Mouse (Mus musculus): ENCODE data around the gene Hc. TPM values are rescaled to one million over a fixed set of nuclear protein-coding genes. Genes with fewer than 3 reads are reported as not detected.

Gene Hc
- polyA plus RNA-seq, 2 experiments: 0.33 TPM; not detected in 1

GRCm38 (mm10) chr2:34948622-34949021 is 112.6 kb downstream of the Hc start:
- H3K27me3 ChIP-seq (ENCODE audit: control insufficient read depth, insufficient read depth, low read length): no peaks in the 10 kb centered on the region
- no peak for DNase-seq (ENCODE audit: low spot score)
- 24% methylated on average over 2 of the region's 2 CpGs for WGBS
- no peaks in the 10 kb centered on the region for H3K36me3 ChIP-seq (ENCODE audit: control insufficient read depth, insufficient read depth, low read length)
- no peak for TF ChIP-seq POLR2A (IDR thresholded peaks at IDR 0.05; ENCODE audit: borderline replicate concordance, extremely low read depth, insufficient read depth, insufficient read length)
- H3K4me3 ChIP-seq (replicated peaks; ENCODE audit: low read length): no peak overlapping the region
- 0 out of 2 replicates have a peak, but pooled peaks cover 3% of the 10 kb centered on the region for H3K4me1 ChIP-seq (ENCODE audit: control insufficient read depth, insufficient read depth, low read length)
- no peak overlapping the region for H3K4me2 ChIP-seq (replicated peaks; ENCODE audit: low read depth, low read length, severe bottlenecking)
- H3K9ac ChIP-seq (ENCODE audit: low read depth, low read length, severe bottlenecking): no peak overlapping the region
- no peak overlapping the region for H3K27ac ChIP-seq (replicated peaks; ENCODE audit: low read depth, low read length)
- H3K9me3 ChIP-seq (ENCODE audit: control insufficient read depth, low read length): no peaks in the 10 kb centered on the region
- ATAC-seq (ENCODE audit: low FRiP score, low read depth): no peak

DNA sequence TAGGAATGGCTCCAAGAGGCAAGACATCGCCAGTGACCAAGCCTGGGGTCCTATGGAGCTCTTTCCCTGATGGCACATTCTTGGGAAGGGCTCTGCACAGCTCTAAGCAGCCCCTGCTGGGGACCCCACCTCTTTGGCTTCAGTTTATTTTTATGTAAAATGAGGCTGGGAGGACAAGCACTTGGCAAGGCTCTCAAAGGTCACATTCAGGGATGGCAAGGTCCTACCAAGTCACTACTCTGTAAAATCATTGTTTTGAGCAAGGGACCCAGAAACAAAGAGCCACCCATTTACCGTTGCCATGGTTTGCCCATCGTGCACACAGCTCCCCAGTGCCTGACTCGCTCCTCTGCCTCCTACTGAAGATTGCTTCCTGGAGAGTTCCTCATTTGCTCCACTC is 115.2 kb downstream of the Hc start:
- WGBS: 59% methylated on average over 4 of the region's 4 CpGs
- no peaks in the 10 kb centered on the region for H3K36me3 ChIP-seq (ENCODE audit: control insufficient read depth, insufficient read depth, low read length)
- H3K27ac ChIP-seq (replicated peaks; ENCODE audit: low read depth, low read length): no peak overlapping the region
- DNase-seq (ENCODE audit: low spot score): no peak
- H3K4me1 ChIP-seq (ENCODE audit: control insufficient read depth, insufficient read depth, low read length): peaks cover 7% of the 10 kb centered on the region; the same call in 1 of the 2 replicates
- TF ChIP-seq POLR2A (IDR thresholded peaks at IDR 0.05; ENCODE audit: borderline replicate concordance, extremely low read depth, insufficient read depth, insufficient read length): no peak
- H3K4me2 ChIP-seq (replicated peaks; ENCODE audit: low read depth, low read length, severe bottlenecking): no peak overlapping the region
- H3K9me3 ChIP-seq (ENCODE audit: control insufficient read depth, low read length): no peaks in the 10 kb centered on the region
- H3K4me3 ChIP-seq (replicated peaks; ENCODE audit: low read length): no peak overlapping the region
- no peak for ATAC-seq (ENCODE audit: low FRiP score, low read depth)
- no peaks in the 10 kb centered on the region; the same call in 1 of the 2 replicates for H3K27me3 ChIP-seq (ENCODE audit: control insufficient read depth, insufficient read depth, low read length)
- no peak overlapping the region for H3K9ac ChIP-seq (ENCODE audit: low read depth, low read length, severe bottlenecking)

DNA sequence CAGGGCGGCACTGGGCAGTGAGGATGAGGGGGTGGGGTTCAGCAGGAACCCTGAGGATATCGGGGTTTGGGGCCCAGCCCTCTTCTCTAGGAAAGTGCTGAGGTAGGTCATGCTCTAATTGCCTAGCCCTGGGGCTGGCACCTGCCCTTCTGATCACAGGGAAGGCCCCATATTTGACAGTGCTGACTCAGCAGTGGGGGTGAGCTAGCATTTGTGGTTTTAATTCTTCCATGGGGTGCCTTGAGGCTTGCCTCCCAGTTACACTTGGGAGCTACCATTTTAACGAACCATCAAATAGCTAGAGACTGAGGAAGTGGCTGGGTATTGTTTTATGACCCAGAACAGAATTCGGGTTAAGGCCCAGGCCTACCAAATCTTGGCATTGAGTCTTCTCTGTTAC is 115.7 kb downstream of the Hc start:
- Histone ChIP-seq H3K9ac (ENCODE audit: low read depth, low read length, severe bottlenecking) (no peak overlapping the region), H3K36me3 (ENCODE audit: control insufficient read depth, insufficient read depth, low read length) (no peaks in the 10 kb centered on the region), H3K4me2 (replicated peaks; ENCODE audit: low read depth, low read length, severe bottlenecking) (no peak overlapping the region), H3K27me3 (ENCODE audit: control insufficient read depth, insufficient read depth, low read length) (no peaks in the 10 kb centered on the region; the same call in 1 of the 2 replicates), H3K9me3 (ENCODE audit: control insufficient read depth, low read length) (no peaks in the 10 kb centered on the region), H3K4me3 (replicated peaks; ENCODE audit: low read length) (no peak overlapping the region), H3K4me1 (ENCODE audit: control insufficient read depth, insufficient read depth, low read length) (peaks cover 7% of the 10 kb centered on the region; the same call in 1 of the 2 replicates), H3K27ac (replicated peaks; ENCODE audit: low read depth, low read length) (no peak overlapping the region)
- DNase-seq (ENCODE audit: low spot score) (no peak), ATAC-seq (ENCODE audit: low FRiP score, low read depth) (no peak)
- WGBS: 57% methylated on average over 4 of the region's 4 CpGs
- TF ChIP-seq POLR2A (IDR thresholded peaks at IDR 0.05; ENCODE audit: borderline replicate concordance, extremely low read depth, insufficient read depth, insufficient read length): no peak

- DNase-seq (ENCODE audit: low spot score) (no peak), ATAC-seq (ENCODE audit: low FRiP score, low read depth) (no peak)
- no peak overlapping the region for H3K4me2 ChIP-seq (replicated peaks; ENCODE audit: low read depth, low read length, severe bottlenecking)
- H3K27ac ChIP-seq (replicated peaks; ENCODE audit: low read depth, low read length): no peak overlapping the region
- no peak overlapping the region for H3K4me3 ChIP-seq (replicated peaks; ENCODE audit: low read length)
- H3K9me3 ChIP-seq (ENCODE audit: control insufficient read depth, low read length): no peaks in the 10 kb centered on the region
- 12% methylated on average over 8 of the region's 8 CpGs for WGBS
- H3K27me3 ChIP-seq (ENCODE audit: control insufficient read depth, insufficient read depth, low read length): no peaks in the 10 kb centered on the region; the same call in 1 of the 2 replicates
- H3K4me1 ChIP-seq (ENCODE audit: control insufficient read depth, insufficient read depth, low read length): peaks cover 11% of the 10 kb centered on the region; the same call in 1 of the 2 replicates
- no peaks in the 10 kb centered on the region for H3K36me3 ChIP-seq (ENCODE audit: control insufficient read depth, insufficient read depth, low read length)
- no peak for TF ChIP-seq POLR2A (IDR thresholded peaks at IDR 0.05; ENCODE audit: borderline replicate concordance, extremely low read depth, insufficient read depth, insufficient read length)
- H3K9ac ChIP-seq (ENCODE audit: low read depth, low read length, severe bottlenecking): no peak overlapping the region
These were observed 116.5 kb downstream of the Hc start for GRCm38 (mm10) chr2:34944761-34945160.

- TF ChIP-seq POLR2A (IDR thresholded peaks at IDR 0.05; ENCODE audit: borderline replicate concordance, extremely low read depth, insufficient read depth, insufficient read length): no peak
- no peak overlapping the region for H3K27ac ChIP-seq (replicated peaks; ENCODE audit: low read depth, low read length)
- H3K4me1 ChIP-seq (ENCODE audit: control insufficient read depth, insufficient read depth, low read length): peaks cover 17% of the 10 kb centered on the region
- no peak for ATAC-seq (ENCODE audit: low FRiP score, low read depth)
- no peak for DNase-seq (ENCODE audit: low spot score)
- H3K4me2 ChIP-seq (replicated peaks; ENCODE audit: low read depth, low read length, severe bottlenecking): no peak overlapping the region
- no peaks in the 10 kb centered on the region for H3K9me3 ChIP-seq (ENCODE audit: control insufficient read depth, low read length)
- H3K9ac ChIP-seq (ENCODE audit: low read depth, low read length, severe bottlenecking): no peak overlapping the region
- H3K36me3 ChIP-seq (ENCODE audit: control insufficient read depth, insufficient read depth, low read length): no peaks in the 10 kb centered on the region
- no peaks in the 10 kb centered on the region; the same call in 1 of the 2 replicates for H3K27me3 ChIP-seq (ENCODE audit: control insufficient read depth, insufficient read depth, low read length)
- H3K4me3 ChIP-seq (replicated peaks; ENCODE audit: low read length): no peak overlapping the region
- 82% methylated on average over 13 of the region's 13 CpGs for WGBS
These were observed 117.6 kb downstream of the Hc start for GRCm38 (mm10) chr2:34943556-34944120.

Data from limb, embryonic 14.5 days (tissue).